Mouse (Mus musculus) hindbrain, embryonic 16.5 days (tissue): Measurements from ENCODE around the gene Ntrk3. TPM values are rescaled to one million over a fixed set of nuclear protein-coding genes. Genes with fewer than 3 reads are reported as not detected.

Experiments
- ATAC-seq: fragments of 200-750 bp; cut with Nextera tagmentation; 2 replicates; pipeline ENCODE4 v1.8.0; 2017; ENCODE audit warnings: moderate TSS enrichment, moderate library complexity
- H3K27ac ChIP-seq: fragments of 300-500 bp; sonication (generic); 2 replicates; pipeline ENCODE4 v1.5.1; 2014; ENCODE audit warnings: low read depth, mild to moderate bottlenecking, control low read depth, low read length, moderate library complexity
- H3K27me3 ChIP-seq: fragments of 300-500 bp; sonication (generic); replicated peaks from 2 replicates; pipeline ENCODE4 v1.6.1; 2014; ENCODE audit warnings: low read length; ENCODE audit not compliant: control insufficient read depth, insufficient read depth
- H3K36me3 ChIP-seq: fragments of 300-500 bp; sonication (generic); 2 replicates; pipeline ENCODE4 v1.6.1; 2014; ENCODE audit warnings: mild to moderate bottlenecking, low read length, moderate library complexity, mixed read lengths; ENCODE audit not compliant: control insufficient read depth, insufficient read depth
- H3K4me1 ChIP-seq: fragments of 300-500 bp; sonication (generic); 2 replicates; pipeline ENCODE4 v1.6.1; 2014; ENCODE audit warnings: low read depth, low read length; ENCODE audit not compliant: control insufficient read depth, insufficient read depth
- H3K4me2 ChIP-seq: fragments of 300-500 bp; sonication (generic); 2 replicates; pipeline ENCODE4 v1.6.1; 2014; ENCODE audit warnings: mild to moderate bottlenecking, low read length, control low read depth, moderate library complexity
- H3K4me3 ChIP-seq: fragments of 300-500 bp; sonication (generic); 2 replicates; pipeline ENCODE4 v1.5.1; 2014; ENCODE audit warnings: mild to moderate bottlenecking, low read length, control low read depth, moderate library complexity
- H3K9ac ChIP-seq: fragments of 300-500 bp; sonication (generic); 2 replicates; pipeline ENCODE4 v1.6.1; 2014; ENCODE audit warnings: low read depth, mild to moderate bottlenecking, control low read depth, low read length, moderate library complexity
- H3K9me3 ChIP-seq: fragments of 300-500 bp; sonication (generic); 2 replicates; pipeline ENCODE4 v1.6.1; 2014; ENCODE audit warnings: mild to moderate bottlenecking, low read length, moderate library complexity; ENCODE audit not compliant: control insufficient read depth
- WGBS: fragments of 180-500 bp; shearing (Covaris S2); extraction: QIAGEN DNeasy Blood & Tissue Kit; methylation state at CpG from one replicate; pipeline ENCODE4 v1.1.7; 2014; 5-methylcytosine and 5-hydroxymethylcytosine counted together
- polyA plus RNA-seq: library from polyadenylated mRNA; unstranded; fragments of >200 nt; fragmentation: Nextera tagmentation; extraction: Ambion mirVana; gene quantifications from 2 replicates; pipeline ENCODE4 v1.2.1, GENCODE M21; 2015

Gene Ntrk3
- polyA plus RNA-seq, 1 experiment from 2014 or later: 23.8 TPM

GRCm38 (mm10) chr7:78409970-78410369 is 327.8 kb downstream of the Ntrk3 start:
- Histone ChIP-seq H3K4me2 (no peak overlapping the region), H3K4me1 (no peaks in the 10 kb centered on the region), H3K36me3 (no peaks in the 10 kb centered on the region), H3K9me3 (no peaks in the 10 kb centered on the region), H3K4me3 (no peak overlapping the region), H3K9ac (no peak overlapping the region), H3K27me3 (no peaks in the 10 kb centered on the region), H3K27ac (no peak overlapping the region)
- 78% methylated on average over 5 of the region's 5 CpGs for WGBS
- ATAC-seq: no peak

- H3K4me1 ChIP-seq: no peaks in the 10 kb centered on the region
- H3K4me3 ChIP-seq: no peak overlapping the region
- ATAC-seq: no peak
- no peak overlapping the region for H3K9ac ChIP-seq
- H3K27me3 ChIP-seq: no peaks in the 10 kb centered on the region
- no peaks in the 10 kb centered on the region for H3K36me3 ChIP-seq
- WGBS: 84% methylated on average over 5 of the region's 5 CpGs
- no peaks in the 10 kb centered on the region for H3K9me3 ChIP-seq
- no peak overlapping the region for H3K27ac ChIP-seq
- no peak overlapping the region for H3K4me2 ChIP-seq
Measured at GRCm38 (mm10) chr7:78406641-78407291, 331.0 kb downstream of the Ntrk3 start.

- Histone ChIP-seq H3K9ac (no peak overlapping the region), H3K4me2 (no peak overlapping the region), H3K4me1 (no peaks in the 10 kb centered on the region), H3K27ac (no peak overlapping the region), H3K36me3 (no peaks in the 10 kb centered on the region), H3K27me3 (no peaks in the 10 kb centered on the region), H3K9me3 (no peaks in the 10 kb centered on the region), H3K4me3 (no peak overlapping the region)
- WGBS: 89% methylated on average over 6 of the region's 6 CpGs
- ATAC-seq: no peak
Measured at GRCm38 (mm10) chr7:78404481-78404880, 333.3 kb downstream of the Ntrk3 start.

- no peak for ATAC-seq
- no peaks in the 10 kb centered on the region for H3K36me3 ChIP-seq
- no peaks in the 10 kb centered on the region for H3K9me3 ChIP-seq
- no peak overlapping the region for H3K9ac ChIP-seq
- no peak overlapping the region for H3K4me2 ChIP-seq
- H3K27me3 ChIP-seq: no peaks in the 10 kb centered on the region
- no peaks in the 10 kb centered on the region for H3K4me1 ChIP-seq
- no peak overlapping the region for H3K4me3 ChIP-seq
- no peak overlapping the region for H3K27ac ChIP-seq
- 85% methylated on average over 3 of the region's 3 CpGs for WGBS
Measured at GRCm38 (mm10) chr7:78402495-78402894, 335.3 kb downstream of the Ntrk3 start.

- Histone ChIP-seq H3K27me3 (no peaks in the 10 kb centered on the region), H3K36me3 (no peaks in the 10 kb centered on the region), H3K9ac (no peak overlapping the region), H3K4me2 (no peak overlapping the region), H3K9me3 (no peaks in the 10 kb centered on the region), H3K27ac (no peak overlapping the region), H3K4me3 (no peak overlapping the region), H3K4me1 (no peaks in the 10 kb centered on the region)
- 90% methylated on average over 4 of the region's 4 CpGs for WGBS
- no peak for ATAC-seq
Measured at GRCm38 (mm10) chr7:78400219-78400618, 337.6 kb downstream of the Ntrk3 start.

GRCm38 (mm10) chr7:78398377-78398776 is 339.4 kb downstream of the Ntrk3 start:
- no peaks in the 10 kb centered on the region for H3K4me1 ChIP-seq
- no peak overlapping the region for H3K4me3 ChIP-seq
- H3K9ac ChIP-seq: no peak overlapping the region
- ATAC-seq: no peak
- H3K36me3 ChIP-seq: no peaks in the 10 kb centered on the region
- no peak overlapping the region for H3K4me2 ChIP-seq
- H3K27me3 ChIP-seq: no peaks in the 10 kb centered on the region
- H3K9me3 ChIP-seq: peaks cover 3% of the 10 kb centered on the region; the same call in 1 of the 2 replicates
- no peak overlapping the region for H3K27ac ChIP-seq

- Histone ChIP-seq H3K9me3 (peaks cover 3% of the 10 kb centered on the region; the same call in 1 of the 2 replicates), H3K4me2 (no peak overlapping the region), H3K9ac (no peak overlapping the region), H3K4me3 (no peak overlapping the region), H3K36me3 (no peaks in the 10 kb centered on the region), H3K4me1 (no peaks in the 10 kb centered on the region), H3K27me3 (no peaks in the 10 kb centered on the region), H3K27ac (no peak overlapping the region)
- WGBS: 72% methylated on average over 4 of the region's 4 CpGs
- no peak for ATAC-seq
Measured at GRCm38 (mm10) chr7:78397215-78397614, 340.6 kb downstream of the Ntrk3 start.

- no peak overlapping the region for H3K4me2 ChIP-seq
- H3K4me1 ChIP-seq: no peaks in the 10 kb centered on the region
- no peaks in the 10 kb centered on the region for H3K27me3 ChIP-seq
- no peaks in the 10 kb centered on the region for H3K36me3 ChIP-seq
- H3K27ac ChIP-seq: no peak overlapping the region
- WGBS: 82% methylated on average over 3 of the region's 3 CpGs
- no peak overlapping the region for H3K9ac ChIP-seq
- no peak overlapping the region for H3K4me3 ChIP-seq
- no peak for ATAC-seq
- peaks cover 3% of the 10 kb centered on the region; the same call in 1 of the 2 replicates for H3K9me3 ChIP-seq
Measured at GRCm38 (mm10) chr7:78390019-78390418, 347.8 kb downstream of the Ntrk3 start.

- H3K9me3 ChIP-seq: no peaks in the 10 kb centered on the region
- no peak overlapping the region for H3K4me2 ChIP-seq
- no peaks in the 10 kb centered on the region for H3K27me3 ChIP-seq
- WGBS: 70% methylated on average over 5 of the region's 5 CpGs
- H3K36me3 ChIP-seq: no peaks in the 10 kb centered on the region
- H3K4me1 ChIP-seq: no peaks in the 10 kb centered on the region
- H3K4me3 ChIP-seq: no peak overlapping the region
- no peak overlapping the region for H3K27ac ChIP-seq
- H3K9ac ChIP-seq: no peak overlapping the region
- ATAC-seq: no peak
Measured at GRCm38 (mm10) chr7:78388101-78388500, 349.7 kb downstream of the Ntrk3 start.

- 50% methylated on average over 1 of the region's 1 CpGs for WGBS
- no peaks in the 10 kb centered on the region for H3K27me3 ChIP-seq
- no peaks in the 10 kb centered on the region for H3K36me3 ChIP-seq
- no peak overlapping the region for H3K9ac ChIP-seq
- H3K9me3 ChIP-seq: no peaks in the 10 kb centered on the region
- no peak for ATAC-seq
- H3K4me2 ChIP-seq: no peak overlapping the region
- no peak overlapping the region for H3K27ac ChIP-seq
- H3K4me1 ChIP-seq: no peaks in the 10 kb centered on the region
- H3K4me3 ChIP-seq: no peak overlapping the region
Measured at GRCm38 (mm10) chr7:78385971-78386370, 351.8 kb downstream of the Ntrk3 start.
